Mouse (Mus musculus) ES-Bruce4 (cell line): ENCODE measurements at regions not wholly inside any gene's neighbourhood (a gene's known extent, or its start where the extent isn't known, plus 50 kb on each side); places are given as distances from the start of the nearest gene placed in this dataset.

Experiments
- H3K27ac ChIP-seq: 2 replicates; pipeline ENCODE4 v1.5.1; 2012; ENCODE audit warnings: low read length, inconsistent platforms; ENCODE audit not compliant: insufficient read depth
- H3K27me3 ChIP-seq: 2 replicates; pipeline ENCODE4 v1.6.1; 2012; ENCODE audit warnings: mild to moderate bottlenecking, low read length, inconsistent platforms; ENCODE audit not compliant: control insufficient read depth, poor library complexity, insufficient read depth, severe bottlenecking
- H3K36me3 ChIP-seq: 2 replicates; pipeline ENCODE4 v1.6.1; 2012; ENCODE audit warnings: inconsistent platforms, mild to moderate bottlenecking, low read length, moderate library complexity; ENCODE audit not compliant: control insufficient read depth, poor library complexity, insufficient read depth, severe bottlenecking
- H3K4me1 ChIP-seq: one replicate; pipeline ENCODE4 v1.8.1; 2011; ENCODE audit warnings: low read length; ENCODE audit not compliant: control insufficient read depth, insufficient read depth
- H3K4me3 ChIP-seq: 2 replicates; pipeline ENCODE4 v1.5.1; 2011; ENCODE audit warnings: low read depth, mild to moderate bottlenecking, low read length
- H3K9ac ChIP-seq: 2 replicates; pipeline ENCODE4 v1.6.1; 2012; ENCODE audit warnings: low read depth, mild to moderate bottlenecking, inconsistent platforms; ENCODE audit not compliant: poor library complexity, severe bottlenecking
- H3K9me3 ChIP-seq: replicated peaks from 2 replicates; pipeline ENCODE4 v1.6.1; 2012; ENCODE audit warnings: mild to moderate bottlenecking, low read length, inconsistent platforms; ENCODE audit not compliant: control insufficient read depth, poor library complexity, insufficient read depth, severe bottlenecking
- CTCF ChIP-seq: IDR thresholded peaks from one replicate; pipeline ENCODE4 v1.8.1; 2011; ENCODE audit warnings: low read depth, low read length
- EP300 ChIP-seq: IDR thresholded peaks from 2 replicates; pipeline ENCODE4 v1.6.1; 2011; ENCODE audit warnings: low read depth, low read length; ENCODE audit not compliant: insufficient read depth
- POLR2A ChIP-seq: IDR thresholded peaks from one replicate; pipeline ENCODE4 v1.8.1; 2011; ENCODE audit warnings: low read length; ENCODE audit not compliant: insufficient read depth

GRCm38 (mm10) chr1:91611281-91611680, 70.9 kb downstream of the Asb1 start:
- Histone ChIP-seq H3K9me3 (no peaks in the 10 kb centered on the region), H3K27ac (no peak overlapping the region), H3K4me3 (no peak overlapping the region), H3K4me1 (no peaks in the 10 kb centered on the region), H3K9ac (no peak overlapping the region), H3K36me3 (no peaks in the 10 kb centered on the region), H3K27me3 (no peaks in the 10 kb centered on the region)
- TF ChIP-seq EP300 = no peak
- TF ChIP-seq POLR2A = no peak
- TF ChIP-seq CTCF = no peak

GRCm38 (mm10) chr1:91611694-91612093, 71.3 kb downstream of the Asb1 start:
- Histone ChIP-seq H3K4me3 (no peak overlapping the region), H3K27ac (no peak overlapping the region), H3K9ac (no peak overlapping the region), H3K9me3 (no peaks in the 10 kb centered on the region), H3K4me1 (no peaks in the 10 kb centered on the region), H3K27me3 (no peaks in the 10 kb centered on the region), H3K36me3 (no peaks in the 10 kb centered on the region)
- TF ChIP-seq POLR2A (no peak), CTCF (no peak), EP300 (no peak)

GRCm38 (mm10) chr1:91612912-91613311, 72.6 kb downstream of the Asb1 start:
- TF ChIP-seq CTCF (no peak), POLR2A (no peak), EP300 (no peak)
- H3K9ac ChIP-seq = no peak overlapping the region
- no peaks in the 10 kb centered on the region for H3K4me1 ChIP-seq
- no peak overlapping the region for H3K4me3 ChIP-seq
- H3K27ac ChIP-seq = no peak overlapping the region
- no peaks in the 10 kb centered on the region for H3K36me3 ChIP-seq
- H3K9me3 ChIP-seq = no peaks in the 10 kb centered on the region
- no peaks in the 10 kb centered on the region for H3K27me3 ChIP-seq

GRCm38 (mm10) chr1:91615396-91615795, 75.1 kb downstream of the Asb1 start:
- H3K36me3 ChIP-seq = no peaks in the 10 kb centered on the region
- no peak overlapping the region for H3K27ac ChIP-seq
- H3K9me3 ChIP-seq = no peaks in the 10 kb centered on the region
- no peaks in the 10 kb centered on the region for H3K4me1 ChIP-seq
- no peak overlapping the region for H3K4me3 ChIP-seq
- TF ChIP-seq POLR2A (no peak), CTCF (no peak), EP300 (no peak)
- H3K27me3 ChIP-seq = no peaks in the 10 kb centered on the region
- H3K9ac ChIP-seq = no peak overlapping the region

GRCm38 (mm10) chr1:91618527-91619135, 78.3 kb downstream of the Asb1 start:
- TF ChIP-seq CTCF (no peak), POLR2A (no peak), EP300 (no peak)
- no peaks in the 10 kb centered on the region for H3K27me3 ChIP-seq
- no peaks in the 10 kb centered on the region for H3K4me1 ChIP-seq
- H3K9me3 ChIP-seq = no peaks in the 10 kb centered on the region
- no peak overlapping the region for H3K4me3 ChIP-seq
- H3K9ac ChIP-seq = no peak overlapping the region
- H3K27ac ChIP-seq = no peak overlapping the region
- H3K36me3 ChIP-seq = no peaks in the 10 kb centered on the region

- no peaks in the 10 kb centered on the region for H3K9me3 ChIP-seq
- H3K27ac ChIP-seq = no peak overlapping the region
- H3K27me3 ChIP-seq = no peaks in the 10 kb centered on the region
- no peaks in the 10 kb centered on the region for H3K4me1 ChIP-seq
- H3K36me3 ChIP-seq = no peaks in the 10 kb centered on the region
- no peak overlapping the region for H3K4me3 ChIP-seq
- TF ChIP-seq EP300 (no peak), CTCF (no peak), POLR2A (no peak)
- no peak overlapping the region for H3K9ac ChIP-seq
Measured at GRCm38 (mm10) chr1:91621141-91621540, 80.8 kb downstream of the Asb1 start.
